Mouse (Mus musculus) gastrocnemius, postnatal 36 days (tissue): ENCODE measurements around the gene Gdf11. TPM values are rescaled to one million over a fixed set of nuclear protein-coding genes. Genes with fewer than 3 reads are reported as not detected.

Experiments used
- DNase-seq, 2 experiments: peaks; one replicate each; pipeline ENCODE4 v3.0.0; 2022
- intact Hi-C: fragments of 180-260 bp; cut with DNase I; formaldehyde crosslinking; loops from one replicate; pipeline ENCODE4 v1.15.1; 2025
- total RNA-seq, 2 experiments: library from RNA; stranded (reverse); gene quantifications; 2 replicates each; pipeline ENCODE4 v1.2.3; 2021

The Gdf11 gene
- total RNA-seq, 2 experiments from 2014 or later, result 2.8 to 5.8 TPM

GRCm38 (mm10) chr10:128839434-128839833, 52.1 kb downstream of the Gdf11 start:
- DNase-seq, result no peak
- intact Hi-C loops, result no loop called here

GRCm38 (mm10) chr10:128837400-128837799, 54.1 kb downstream of the Gdf11 start:
- DNase-seq, result no peak
- intact Hi-C loops, result no loop called here

Other genes starting within 250 kb of the Gdf11 start
- gene Ikzf4, start 245.7 kb downstream of the Gdf11 start, total RNA-seq, result under 1 TPM; 0.26 to 0.69 TPM
- 10 to 100 TPM; 19.4 to 20.3 TPM for gene Suox, start 217.6 kb downstream of the Gdf11 start, total RNA-seq
- 10 to 100 TPM; 80.4 to 90.1 TPM for gene Rab5b, start 195.5 kb downstream of the Gdf11 start, total RNA-seq
- gene Pmel, start 187.5 kb downstream of the Gdf11 start, total RNA-seq, result under 1 TPM in 1 of 2 experiments, not detected in 1; 0.22 TPM
- 1 to 10 TPM; 4.6 to 5.5 TPM for gene Cdk2, start 186.7 kb downstream of the Gdf11 start, total RNA-seq
- 1 to 10 TPM; 7.7 to 9.8 TPM for gene Dgka, start 146.9 kb downstream of the Gdf11 start, total RNA-seq
- gene Pym1, start 143.8 kb downstream of the Gdf11 start, total RNA-seq, result 10 to 100 TPM in 1 of 2 experiments, 1 to 10 TPM in 1; 8.8 to 11.7 TPM
- 1 to 10 TPM in 1 of 2 experiments, under 1 TPM in 1; 0.92 to 2.6 TPM for gene Mmp19, start 100.8 kb downstream of the Gdf11 start, total RNA-seq
- 10 to 100 TPM; 19.1 to 20.0 TPM for gene Dnajc14, start 87.7 kb downstream of the Gdf11 start, total RNA-seq
- gene Tmem198b, start 87.3 kb downstream of the Gdf11 start, total RNA-seq, result 1 to 10 TPM; 2.9 to 3.2 TPM
- 10 to 100 TPM; 25.2 to 27.2 TPM for gene Sarnp, start 74.4 kb downstream of the Gdf11 start, total RNA-seq
- 1 to 10 TPM; 3.4 to 3.5 TPM for gene Ormdl2, start 70.1 kb downstream of the Gdf11 start, total RNA-seq
- gene Cd63, start 9.3 kb upstream of the Gdf11 start, total RNA-seq, result 100 to 1,000 TPM in 1 of 2 experiments, 10 to 100 TPM in 1; 94.8 to 103 TPM
- 1 to 10 TPM; 3.5 to 4.1 TPM for gene Rdh5, start 31.2 kb upstream of the Gdf11 start, total RNA-seq
- 100 to 1,000 TPM; 146 to 165 TPM for gene Bloc1s1, start 32.3 kb upstream of the Gdf11 start, total RNA-seq
- gene Itga7, start 42.1 kb upstream of the Gdf11 start, total RNA-seq, result 10 to 100 TPM; 47.9 to 60.1 TPM
- gene Mettl7b, start 69.3 kb upstream of the Gdf11 start, total RNA-seq, result under 1 TPM in 1 of 2 experiments, not detected in 1; 0.28 TPM
- gene Olfr9, start 97.7 kb upstream of the Gdf11 start, total RNA-seq, result not detected
- not detected for gene Olfr763, start 119.1 kb upstream of the Gdf11 start, total RNA-seq
- gene Olfr764-ps1, start 148.2 kb upstream of the Gdf11 start, total RNA-seq, result not detected
- not detected for gene Olfr765, start 158.3 kb upstream of the Gdf11 start, total RNA-seq
- gene Olfr766-ps1, start 177.3 kb upstream of the Gdf11 start, total RNA-seq, result not detected
- gene Olfr767, start 191.2 kb upstream of the Gdf11 start, total RNA-seq, result not detected
- gene Olfr768, start 207.7 kb upstream of the Gdf11 start, total RNA-seq, result not detected
- not detected for gene Olfr769, start 226.1 kb upstream of the Gdf11 start, total RNA-seq
- not detected for gene Olfr770, start 247.3 kb upstream of the Gdf11 start, total RNA-seq